Mouse (Mus musculus): ENCODE data around the gene Nsdhl. TPM values are rescaled to one million over a fixed set of nuclear protein-coding genes. Genes with fewer than 3 reads are reported as not detected.

The Nsdhl gene
- polyA plus RNA-seq, 1 experiment from 2014 or later = 55.8 TPM

MicroRNA genes within 50 kb of the gene (microRNA counts, 519-probe panel; counts per million panel counts)
- microRNA mmu-miR-2137 = 692 counts per million, percentile 20 among the panel's probes with 10 or more counts

Small RNA genes lying within 50 kb of the gene (microRNA-seq; reads per million reads assigned to microRNA genes)
- gene Mir2137 = 0.86 reads per million

Other genes starting within 250 kb of the Nsdhl start
- 5.1 and 5.8 TPM in 2 replicates for gene Gabrq, start 93.4 kb upstream of the Nsdhl start, polyA plus RNA-seq (2015; fragmentation: Nextera tagmentation; extraction: Ambion mirVana)
- gene Cetn2, start 146 bp upstream of the Nsdhl start, polyA plus RNA-seq (2015; fragmentation: Nextera tagmentation; extraction: Ambion mirVana) = 73.4 and 79.3 TPM in 2 replicates
- gene Zfp185, start 68.8 kb downstream of the Nsdhl start, polyA plus RNA-seq (2015; fragmentation: Nextera tagmentation; extraction: Ambion mirVana) = 0.97 and 1.3 TPM in 2 replicates
- gene Pnma5, start 118.5 kb downstream of the Nsdhl start, polyA plus RNA-seq (2015; fragmentation: Nextera tagmentation; extraction: Ambion mirVana) = 0.10 and 0.11 TPM in 2 replicates
- gene Pnma3, start 146.2 kb downstream of the Nsdhl start, polyA plus RNA-seq (2015; fragmentation: Nextera tagmentation; extraction: Ambion mirVana) = 5.5 and 5.6 TPM in 2 replicates
- gene Xlr4a, start 163.9 kb downstream of the Nsdhl start, polyA plus RNA-seq (2015; fragmentation: Nextera tagmentation; extraction: Ambion mirVana) = 0.46 and 0.58 TPM in 2 replicates
- 5.3 and 6.5 TPM in 2 replicates for gene Xlr3a, start 178.5 kb downstream of the Nsdhl start, polyA plus RNA-seq (2015; fragmentation: Nextera tagmentation; extraction: Ambion mirVana)
- 2.5 TPM in 2 replicates for gene Gm14685, start 198.5 kb downstream of the Nsdhl start, polyA plus RNA-seq (2015; fragmentation: Nextera tagmentation; extraction: Ambion mirVana)
- gene Xlr5b, start 230.2 kb downstream of the Nsdhl start, polyA plus RNA-seq (2015; fragmentation: Nextera tagmentation; extraction: Ambion mirVana) = not detected in 2 replicates
- 1.6 and 2.1 TPM in 2 replicates for gene DXBay18, start 230.9 kb downstream of the Nsdhl start, polyA plus RNA-seq (2015; fragmentation: Nextera tagmentation; extraction: Ambion mirVana)